Mouse (Mus musculus) limb, embryonic 11.5 days (tissue): ENCODE measurements around the gene Rb1. TPM values are rescaled to one million over a fixed set of nuclear protein-coding genes. Genes with fewer than 3 reads are reported as not detected.
A peak's percentile ranks its signal among the peaks of the same experiment; 100 is the strongest.

Experiments
- ATAC-seq: fragments of 200-750 bp; cut with Nextera tagmentation; 2 replicates; pipeline ENCODE4 v1.8.0; 2017; ENCODE audit warnings: low read depth; ENCODE audit not compliant: insufficient number of reproducible peaks, low FRiP score, low TSS enrichment
- DNase-seq: peaks from one replicate; pipeline ENCODE4 v3.0.0-alpha.2; 2015; ENCODE audit warnings: low spot score
- H3K27ac ChIP-seq: fragments of 300-500 bp; sonication (generic); replicated peaks from 2 replicates; pipeline ENCODE4 v1.5.1; 2014; ENCODE audit warnings: low read depth, mild to moderate bottlenecking, low read length
- H3K27me3 ChIP-seq: fragments of 300-500 bp; sonication (generic); 2 replicates; pipeline ENCODE4 v1.6.1; 2014; ENCODE audit warnings: mild to moderate bottlenecking, low read length, mixed read lengths; ENCODE audit not compliant: control insufficient read depth, insufficient read depth
- H3K36me3 ChIP-seq: fragments of 300-500 bp; sonication (generic); 2 replicates; pipeline ENCODE4 v1.6.1; 2014; ENCODE audit warnings: mild to moderate bottlenecking, low read length, moderate library complexity, mixed read lengths; ENCODE audit not compliant: control insufficient read depth, insufficient read depth
- H3K4me1 ChIP-seq: fragments of 300-500 bp; sonication (generic); 2 replicates; pipeline ENCODE4 v1.6.1; 2014; ENCODE audit warnings: low read length, mixed read lengths; ENCODE audit not compliant: control insufficient read depth, insufficient read depth
- H3K4me2 ChIP-seq: fragments of 300-500 bp; sonication (generic); 2 replicates; pipeline ENCODE4 v1.6.1; 2014; ENCODE audit warnings: low read depth, mild to moderate bottlenecking, moderate library complexity; ENCODE audit not compliant: severe bottlenecking
- H3K4me3 ChIP-seq: fragments of 300-500 bp; sonication (generic); 2 replicates; pipeline ENCODE4 v1.5.1; 2014; ENCODE audit warnings: low read depth, low read length
- H3K9ac ChIP-seq: fragments of 300-500 bp; sonication (generic); 2 replicates; pipeline ENCODE4 v1.6.1; 2014; ENCODE audit warnings: mild to moderate bottlenecking, low read length
- H3K9me3 ChIP-seq: fragments of 300-500 bp; sonication (generic); 2 replicates; pipeline ENCODE4 v1.6.1; 2016; ENCODE audit warnings: low read length; ENCODE audit not compliant: control insufficient read depth
- WGBS: fragments of 180-500 bp; shearing (Covaris S2); extraction: QIAGEN DNeasy Blood & Tissue Kit; methylation state at CpG from one replicate; pipeline ENCODE4 v1.1.7; 2014; 5-methylcytosine and 5-hydroxymethylcytosine counted together
- polyA plus RNA-seq: library from polyadenylated mRNA; unstranded; fragments of >200 nt; fragmentation: Nextera tagmentation; extraction: Ambion mirVana; gene quantifications from 2 replicates; pipeline ENCODE4 v1.2.1, GENCODE M21; 2014

Gene Rb1
- polyA plus RNA-seq, 1 experiment from 2014 or later: 30.4 TPM

GRCm38 (mm10) chr14:73162192-73162800 lies 163.3 kb downstream of the Rb1 start:
- 95% methylated on average over 13 of the region's 13 CpGs for WGBS
- no peak for ATAC-seq

DNA sequence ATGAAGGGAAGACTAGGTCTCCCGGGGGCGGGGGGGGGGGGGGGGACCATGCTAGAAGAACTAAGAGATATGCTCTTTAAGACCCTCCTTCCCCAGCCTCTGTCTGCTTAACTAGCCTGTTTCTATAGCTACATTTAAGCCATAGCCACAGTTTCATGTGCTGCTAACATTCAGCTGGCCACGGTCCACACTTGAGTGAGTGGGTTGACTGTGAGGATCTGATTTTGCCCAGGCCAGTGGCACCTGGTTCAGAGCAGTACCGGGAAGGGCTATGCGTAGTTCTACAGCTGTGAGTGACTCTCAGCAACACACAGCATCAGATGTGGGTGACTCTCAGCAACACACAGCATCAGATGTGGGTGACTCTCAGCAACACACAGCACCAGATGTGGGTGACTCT lies 164.3 kb downstream of the Rb1 start:
- no peaks in the 10 kb centered on the region for H3K27me3 ChIP-seq
- WGBS: 92% methylated on average over 4 of the region's 5 CpGs
- no peak for ATAC-seq

More at GRCm38 (mm10) chr14:73162192-73162800, 163.3 kb downstream of the Rb1 start:
- DNase-seq: no peak
- H3K27ac ChIP-seq: no peak overlapping the region
- H3K27me3 ChIP-seq: no peaks in the 10 kb centered on the region
- H3K4me1 ChIP-seq: no peaks in the 10 kb centered on the region
- H3K9me3 ChIP-seq: no peaks in the 10 kb centered on the region
- H3K4me3 ChIP-seq: no peak overlapping the region
- no peak overlapping the region for H3K9ac ChIP-seq
- peaks cover 13% of the 10 kb centered on the region for H3K36me3 ChIP-seq
- H3K4me2 ChIP-seq: no peak overlapping the region

DNA sequence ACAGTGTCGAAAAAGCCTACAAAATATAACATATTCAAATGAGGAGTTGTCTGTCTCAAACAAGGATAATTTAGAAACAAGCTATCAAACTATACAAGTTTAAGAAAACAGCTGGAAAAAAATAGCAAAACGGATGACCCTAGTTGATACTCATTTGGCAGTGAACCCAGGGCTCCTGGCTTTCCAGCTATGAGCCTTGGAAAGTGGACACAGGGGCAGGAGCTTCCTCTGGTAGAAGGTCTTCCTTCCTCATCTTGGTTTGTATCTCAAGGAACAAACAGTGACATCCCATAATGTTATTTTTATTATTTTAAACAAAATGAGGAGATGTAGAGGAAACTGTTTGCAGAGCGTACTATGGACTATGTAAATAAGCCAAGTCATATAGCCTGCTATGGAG lies 177.5 kb downstream of the Rb1 start:
- no peaks in the 10 kb centered on the region for H3K9me3 ChIP-seq
- H3K36me3 ChIP-seq: no peaks in the 10 kb centered on the region; the same call in 1 of the 2 replicates
- no peaks in the 10 kb centered on the region for H3K27me3 ChIP-seq
- no peak overlapping the region for H3K9ac ChIP-seq
- 95% methylated on average over 3 of the region's 3 CpGs for WGBS
- no peak for ATAC-seq
- H3K4me3 ChIP-seq: no peak overlapping the region
- no peak overlapping the region for H3K27ac ChIP-seq
- DNase-seq: no peak
- peaks cover 11% of the 10 kb centered on the region for H3K4me1 ChIP-seq
- H3K4me2 ChIP-seq: no peak overlapping the region

More for the DNA sequence above, 164.3 kb downstream of the Rb1 start:
- Histone ChIP-seq H3K9ac (no peak overlapping the region), H3K4me2 (no peak overlapping the region), H3K9me3 (no peaks in the 10 kb centered on the region), H3K4me3 (no peak overlapping the region), H3K36me3 (peaks cover 11% of the 10 kb centered on the region), H3K27ac (no peak overlapping the region), H3K4me1 (no peaks in the 10 kb centered on the region)
- DNase-seq: no peak

DNA sequence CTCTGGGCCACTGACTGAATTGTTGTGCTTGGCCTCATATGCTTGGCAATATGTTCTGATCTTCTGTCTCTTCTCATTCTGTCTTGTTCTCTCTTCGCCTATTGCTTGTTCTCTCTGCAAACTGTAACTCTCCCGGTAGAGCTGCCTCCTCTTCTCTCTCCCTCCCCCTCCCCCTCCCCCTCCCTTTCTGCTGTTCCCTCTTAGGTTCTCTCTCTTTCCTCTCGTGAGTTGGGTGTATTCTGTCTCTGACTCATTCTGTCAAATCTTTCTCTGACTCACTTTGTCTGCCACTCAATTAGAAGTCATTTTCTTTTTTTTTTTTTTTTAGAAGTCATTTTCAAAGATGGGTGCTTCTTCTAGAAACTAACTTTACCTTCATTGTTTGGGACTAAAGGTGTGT lies 178.9 kb downstream of the Rb1 start:
- no peak for DNase-seq
- Histone ChIP-seq H3K27me3 (no peaks in the 10 kb centered on the region), H3K9me3 (no peaks in the 10 kb centered on the region), H3K36me3 (no peaks in the 10 kb centered on the region; the same call in 1 of the 2 replicates), H3K4me2 (no peak overlapping the region), H3K4me1 (peaks cover 11% of the 10 kb centered on the region), H3K27ac (no peak overlapping the region), H3K4me3 (no peak overlapping the region), H3K9ac (no peak overlapping the region)
- ATAC-seq: no peak
- WGBS: 70% methylated on average over 3 of the region's 3 CpGs

- Histone ChIP-seq H3K27me3 (no peaks in the 10 kb centered on the region), H3K27ac (no peak overlapping the region), H3K4me1 (peaks cover 11% of the 10 kb centered on the region), H3K4me3 (no peak overlapping the region), H3K9ac (no peak overlapping the region), H3K9me3 (no peaks in the 10 kb centered on the region), H3K36me3 (no peaks in the 10 kb centered on the region), H3K4me2 (no peak overlapping the region)
- 93% methylated on average over 4 of the region's 4 CpGs for WGBS
- ATAC-seq (no peak), DNase-seq (no peak)
Measured at GRCm38 (mm10) chr14:73145531-73145930, 180.1 kb downstream of the Rb1 start.

DNA sequence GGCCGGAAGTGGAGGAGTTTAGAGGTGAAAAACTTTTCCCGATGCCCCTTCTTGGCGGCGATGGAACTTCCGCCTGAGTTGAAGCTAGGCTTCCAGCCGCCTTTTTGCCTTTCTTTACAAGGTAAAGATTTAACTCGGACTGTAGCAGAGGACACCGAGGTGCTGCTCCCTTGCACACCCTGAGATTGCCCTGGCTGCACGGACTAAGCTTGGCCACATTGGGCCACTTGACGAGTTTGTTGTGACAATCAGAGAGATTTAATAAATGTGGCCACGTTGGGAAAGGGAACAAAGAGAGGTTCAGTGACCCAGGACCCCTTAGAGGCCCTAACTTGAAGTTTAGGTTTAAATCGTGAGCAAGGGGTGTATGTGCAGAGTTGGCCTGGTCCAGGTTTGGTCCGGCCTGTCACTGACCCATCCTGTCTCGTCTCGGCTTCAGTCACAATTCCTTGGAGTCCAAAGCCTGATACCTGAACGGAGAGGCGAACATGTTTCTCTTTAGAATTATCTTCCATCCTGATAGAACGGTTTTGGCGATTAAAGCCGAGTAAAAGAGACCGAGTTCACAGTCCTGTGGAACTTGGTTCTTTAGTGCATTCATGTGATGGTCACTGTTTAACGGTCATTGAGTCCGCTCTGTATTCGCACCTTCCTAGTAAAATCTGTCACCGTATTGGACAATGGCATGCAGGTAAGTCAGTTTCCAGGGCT lies 181.8 kb downstream of the Rb1 start:
- ATAC-seq (peak; percentile 14; the same call in 1 of the 2 replicates), DNase-seq (no peak)
- H3K9ac ChIP-seq: peak overlapping the region; percentile 97
- H3K4me3 ChIP-seq: peak overlapping the region; percentile 48
- peak overlapping the region; percentile 99 for H3K27ac ChIP-seq
- H3K4me2 ChIP-seq: peak overlapping the region; percentile 87
- peaks cover 11% of the 10 kb centered on the region for H3K4me1 ChIP-seq
- no peaks in the 10 kb centered on the region for H3K9me3 ChIP-seq
- no peaks in the 10 kb centered on the region for H3K36me3 ChIP-seq
- WGBS: 43% methylated on average over 25 of the region's 25 CpGs
- H3K27me3 ChIP-seq: no peaks in the 10 kb centered on the region

- Histone ChIP-seq H3K27me3 (no peaks in the 10 kb centered on the region), H3K27ac (peak overlapping the region; percentile 99), H3K4me1 (peaks cover 11% of the 10 kb centered on the region), H3K4me2 (peak overlapping the region; percentile 87), H3K4me3 (peak overlapping the region; percentile 48), H3K9ac (peak overlapping the region; percentile 97), H3K9me3 (no peaks in the 10 kb centered on the region), H3K36me3 (no peaks in the 10 kb centered on the region)
- under 1% methylated on average over 66 of the region's 88 CpGs for WGBS
- DNase-seq: peak; percentile 87
- peak; percentile 91 for ATAC-seq
Measured at GRCm38 (mm10) chr14:73142896-73143709, 182.5 kb downstream of the Rb1 start.

DNA sequence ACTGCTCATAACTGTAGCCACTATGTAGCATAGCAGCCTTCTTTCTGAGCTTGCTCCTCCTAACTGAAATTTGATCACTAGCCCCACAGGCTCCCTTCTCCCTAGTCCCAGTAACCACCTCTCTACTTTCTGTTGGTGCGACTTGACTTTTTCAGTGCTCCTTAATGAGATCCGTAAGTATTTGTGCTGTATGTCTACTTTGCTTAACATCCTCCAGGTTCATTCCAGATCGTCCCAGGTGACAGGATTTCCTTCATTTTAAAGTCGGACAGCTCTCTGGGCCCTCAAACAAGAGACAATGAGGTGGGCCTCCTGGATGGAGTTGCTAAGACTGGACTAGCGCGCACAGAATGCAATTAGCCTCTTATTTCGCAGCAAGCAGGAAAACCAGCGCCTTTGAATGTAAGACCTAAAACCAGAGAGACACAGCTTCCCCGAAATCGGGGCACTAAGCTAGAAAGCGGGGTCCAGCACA lies 183.2 kb downstream of the Rb1 start:
- Histone ChIP-seq H3K4me2 (peak overlapping the region; percentile 87), H3K27ac (peak overlapping the region; percentile 99), H3K36me3 (no peaks in the 10 kb centered on the region), H3K9ac (peak overlapping the region; percentile 97), H3K4me1 (peaks cover 11% of the 10 kb centered on the region), H3K4me3 (peak overlapping the region; percentile 48), H3K27me3 (no peaks in the 10 kb centered on the region), H3K9me3 (no peaks in the 10 kb centered on the region)
- 0% methylated on average over 11 of the region's 11 CpGs for WGBS
- DNase-seq: no peak
- peak; percentile 46 for ATAC-seq
